Mouse (Mus musculus) MN1 (cell line): ENCODE measurements around the gene Capza1.
"Not testable (repeated sequence)": the region's sequence is repeated elsewhere in the genome, so short reads cannot be mapped to it uniquely, and the experiment has no call there.

Experiments
- DNase-seq: peaks from one replicate; pipeline ENCODE4 v3.0.0-alpha.2; 2016; ENCODE audit warnings: low spot score

The Capza1 gene

GRCm38 (mm10) chr3:104863786-104864650, at the start of gene Capza1, which contains the start of gene St7l:
Capza1 (minus strand) TSS chr3:104864505.
St7l (plus strand) TSS chr3:104864005.
- DNase-seq, result peak; percentile 89

- no peak for DNase-seq
These were observed 44.9 kb upstream of the Capza1 start for GRCm38 (mm10) chr3:104909195-104909594.

GRCm38 (mm10) chr3:104906007-104906406, 41.7 kb upstream of the Capza1 start:
- DNase-seq, result no peak

DNA sequence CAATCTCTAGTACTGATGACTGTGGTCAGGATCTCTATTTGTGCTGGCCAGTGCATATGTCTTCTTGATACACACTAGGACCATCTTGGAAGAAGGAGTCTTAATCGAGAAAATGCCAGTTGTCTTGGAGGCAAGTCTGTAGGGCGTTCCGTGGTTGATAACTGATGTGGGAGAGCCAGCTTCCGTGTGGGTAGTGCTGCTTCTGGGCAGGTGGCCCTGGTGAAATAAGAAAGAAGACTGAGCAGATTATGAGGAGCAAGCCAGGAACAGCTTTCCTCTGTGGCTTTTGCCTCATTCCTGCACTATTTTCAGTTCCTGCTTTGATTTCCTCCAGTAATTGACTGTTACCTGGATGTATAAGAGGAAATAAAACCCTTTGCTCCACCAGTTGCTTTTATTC, 41.1 kb upstream of the Capza1 start:
- DNase-seq, result no peak

DNA sequence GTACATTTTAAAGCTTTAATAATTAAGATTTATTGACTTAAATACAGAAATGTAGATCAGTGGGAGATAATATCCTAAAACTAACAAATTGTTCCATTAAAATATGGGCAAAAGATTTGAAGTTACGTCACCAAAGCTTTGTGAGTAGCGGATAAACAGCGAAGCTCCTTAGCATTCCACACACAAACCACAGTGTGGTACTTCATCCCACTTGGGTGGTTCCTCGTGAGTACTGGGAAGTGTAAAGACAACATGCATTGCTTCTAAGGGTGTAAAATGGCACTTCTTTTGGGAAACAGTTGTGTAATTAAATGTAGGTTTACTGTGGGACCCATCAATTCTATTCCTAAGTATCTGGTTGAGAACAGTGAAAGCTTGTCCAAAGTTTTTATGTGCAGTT, 36.8 kb upstream of the Capza1 start:
- no peak for DNase-seq

DNA sequence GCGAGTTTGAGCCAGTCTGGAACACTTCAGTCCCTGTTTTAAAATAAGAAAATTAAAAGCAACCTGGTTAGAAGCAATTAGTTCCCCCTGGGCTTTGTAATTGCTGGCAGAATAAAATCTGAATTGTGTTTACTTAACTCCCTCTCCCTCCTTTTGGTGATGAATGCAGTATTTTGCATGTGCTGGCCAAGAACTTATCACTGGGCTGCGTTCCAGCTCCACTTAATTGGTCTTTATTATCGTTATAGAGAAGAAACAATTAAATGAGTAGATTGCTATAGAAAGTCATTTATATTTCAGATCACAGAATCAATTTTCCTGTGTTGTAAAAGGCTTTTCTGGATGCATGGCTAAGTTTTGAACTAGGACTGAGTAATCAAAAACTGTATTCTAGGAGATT, 31.8 kb upstream of the Capza1 start:
- DNase-seq, result no peak

- DNase-seq, result no peak
These were observed 24.3 kb upstream of the Capza1 start for GRCm38 (mm10) chr3:104888585-104888984.

GRCm38 (mm10) chr3:104869611-104870010, 5.3 kb upstream of the Capza1 start:
- no peak for DNase-seq

DNA sequence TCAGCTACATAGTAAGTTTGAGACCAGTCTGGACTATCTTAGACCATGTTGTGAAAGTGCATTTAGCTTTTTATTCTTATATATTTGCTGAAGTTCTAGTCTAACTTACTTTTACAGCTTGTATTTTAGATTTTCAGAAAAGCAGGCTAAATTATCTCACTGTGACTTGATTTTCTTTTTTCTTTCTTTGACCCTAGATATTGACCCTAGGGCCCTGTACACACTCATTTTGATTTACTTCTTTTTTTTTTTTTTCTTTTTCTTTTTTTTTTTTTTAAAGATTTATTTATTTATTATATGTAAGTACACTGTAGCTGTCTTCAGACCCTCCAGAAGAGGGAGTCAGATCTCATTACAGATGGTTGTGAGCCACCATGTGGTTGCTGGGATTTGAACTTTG, 2.4 kb upstream of the Capza1 start:
- DNase-seq, result not testable (repeated sequence)

DNA sequence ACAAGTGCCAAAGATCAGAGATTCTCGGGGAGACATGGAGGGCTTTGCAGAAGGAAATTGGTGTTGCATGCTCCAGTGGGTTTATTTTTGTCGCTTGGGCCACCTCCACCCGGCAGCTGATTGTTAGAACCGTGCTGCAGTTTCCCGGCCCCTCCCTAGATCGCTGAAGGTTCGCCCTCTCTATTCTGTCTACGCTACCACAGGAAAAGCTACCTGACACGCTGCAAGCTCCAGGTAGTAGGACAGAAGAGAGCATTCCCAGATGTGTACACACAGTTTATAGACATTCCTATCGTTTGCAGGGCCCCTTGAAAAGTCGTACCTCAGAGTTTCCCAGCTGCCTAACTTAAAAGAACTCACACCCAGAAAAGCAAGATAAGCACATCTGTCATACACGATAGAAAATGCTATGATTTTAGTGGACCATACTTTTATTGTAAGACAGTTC, 1.1 kb upstream of the Capza1 start:
- DNase-seq, result no peak

GRCm38 (mm10) chr3:104864651-104865340, 491 bp upstream of the Capza1 start:
- DNase-seq, result peak; percentile 88

DNA sequence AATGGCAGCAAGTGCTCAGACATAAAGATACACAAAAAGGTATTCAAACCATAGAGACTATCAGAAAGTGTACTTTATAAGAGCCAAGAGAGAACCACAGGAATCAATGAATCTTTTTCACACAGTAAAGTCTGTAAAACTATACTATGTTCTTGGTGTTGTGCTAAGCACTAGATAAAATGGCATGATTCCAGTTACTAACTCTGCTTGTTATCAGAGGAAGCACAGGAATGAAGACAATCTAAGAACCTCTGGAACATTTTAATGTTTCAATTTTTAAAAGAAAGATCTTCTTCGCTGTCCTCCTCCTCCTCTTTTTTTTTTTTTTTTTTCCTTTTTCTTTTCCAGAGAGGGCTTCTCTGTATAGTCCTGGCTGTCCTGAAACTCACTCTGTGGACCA, 5.7 kb downstream of the Capza1 start:
- DNase-seq, result no peak

- DNase-seq, result no peak
These were observed 8.2 kb downstream of the Capza1 start for GRCm38 (mm10) chr3:104856106-104856505.

- DNase-seq, result no peak
These were observed 9.4 kb downstream of the Capza1 start for GRCm38 (mm10) chr3:104854866-104855265.

DNA sequence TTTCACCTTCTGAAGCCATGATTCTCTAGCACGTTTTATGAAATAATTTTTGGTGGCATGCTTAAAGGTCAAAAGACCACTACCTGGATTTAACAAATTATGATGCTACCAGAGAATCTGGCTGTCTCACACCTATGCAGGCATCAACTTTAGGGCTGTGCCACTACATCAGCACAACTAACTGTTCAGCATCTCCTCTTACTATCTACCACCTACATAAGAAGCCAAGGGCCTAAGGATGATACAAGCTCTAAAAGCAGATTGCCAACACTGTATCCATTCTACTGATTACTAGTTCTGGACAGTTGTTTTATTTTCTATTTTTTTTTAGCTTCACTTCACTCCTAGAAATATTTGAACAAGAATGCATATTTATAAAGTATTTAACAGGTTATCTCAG, 9.8 kb downstream of the Capza1 start:
- DNase-seq, result no peak

GRCm38 (mm10) chr3:104846601-104847000, 17.7 kb downstream of the Capza1 start:
- no peak for DNase-seq

GRCm38 (mm10) chr3:104841049-104841448, 23.3 kb downstream of the Capza1 start:
- DNase-seq, result no peak

- DNase-seq, result no peak
These were observed 28.5 kb downstream of the Capza1 start for GRCm38 (mm10) chr3:104835797-104836196.

DNA sequence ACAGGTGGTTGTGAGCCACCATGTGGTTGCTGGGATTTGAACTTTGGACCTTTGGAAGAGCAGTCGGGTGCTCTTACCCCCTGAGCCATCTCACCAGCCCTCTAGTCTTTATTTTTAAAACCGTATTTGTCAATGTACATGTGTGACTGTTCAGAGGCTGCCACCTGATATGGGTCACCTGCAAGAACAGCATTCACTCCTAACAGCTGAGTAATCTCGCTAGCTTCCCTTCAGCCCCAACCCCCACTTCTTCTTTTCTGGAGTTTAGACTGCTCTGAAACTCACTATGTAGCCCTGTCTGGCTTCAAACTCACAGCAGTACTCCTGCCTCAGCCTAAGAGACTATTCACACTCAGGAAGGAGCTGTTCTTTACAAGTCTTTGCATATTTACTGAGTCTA, 41.9 kb downstream of the Capza1 start:
- no peak for DNase-seq

DNA sequence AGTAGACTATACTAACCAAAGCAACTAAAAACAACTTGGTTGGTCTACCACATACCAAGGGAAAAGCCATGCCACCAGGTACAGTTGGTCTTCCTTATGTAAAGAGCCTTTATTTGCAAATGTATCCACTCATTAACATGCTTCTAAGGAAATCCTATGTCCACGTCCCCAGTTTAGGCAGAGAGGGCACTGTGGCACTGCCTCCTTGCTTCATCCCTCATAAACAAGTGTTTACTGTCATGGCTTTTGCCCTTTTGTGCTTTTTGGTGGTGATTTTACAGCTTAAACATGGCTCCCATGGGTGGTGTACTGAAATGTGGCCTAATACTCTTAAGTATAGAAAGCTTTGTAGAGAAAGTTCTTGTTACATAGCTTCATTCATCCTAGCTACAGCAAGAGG, 43.9 kb downstream of the Capza1 start:
- no peak for DNase-seq

GRCm38 (mm10) chr3:104818749-104819134, 45.6 kb downstream of the Capza1 start:
- DNase-seq, result no peak

- DNase-seq, result peak; percentile 78
These were observed 46.1 kb downstream of the Capza1 start, which contains the start of gene Mov10 for GRCm38 (mm10) chr3:104817991-104818748. Mov10 (minus strand) TSS chr3:104818563.
